Mouse (Mus musculus) heart, embryonic 16.5 days (tissue): ENCODE measurements around the gene Smad5. TPM values are rescaled to one million over a fixed set of nuclear protein-coding genes. Genes with fewer than 3 reads are reported as not detected.
A peak's percentile ranks its signal among the peaks of the same experiment; 100 is the strongest.

Experiments used
- ATAC-seq: fragments of 200-750 bp; cut with Nextera tagmentation; replicated peaks from 2 replicates; pipeline ENCODE4 v1.8.0; 2017; ENCODE audit warnings: moderate number of reproducible peaks; ENCODE audit not compliant: insufficient read depth, low FRiP score; ENCODE audit errors: extremely low read depth
- H3K27ac ChIP-seq: fragments of 300-500 bp; sonication (generic); 2 replicates; pipeline ENCODE4 v1.5.1; 2014; ENCODE audit warnings: mild to moderate bottlenecking, low read length, control low read depth, moderate library complexity
- H3K27me3 ChIP-seq: fragments of 300-500 bp; sonication (generic); 2 replicates; pipeline ENCODE4 v1.6.1; 2014; ENCODE audit warnings: low read length, mixed read lengths; ENCODE audit not compliant: control insufficient read depth, insufficient read depth
- H3K36me3 ChIP-seq: fragments of 300-500 bp; sonication (generic); 2 replicates; pipeline ENCODE4 v1.6.1; 2014; ENCODE audit not compliant: control insufficient read depth, insufficient read depth
- H3K4me1 ChIP-seq: fragments of 300-500 bp; sonication (generic); 2 replicates; pipeline ENCODE4 v1.6.1; 2014; ENCODE audit warnings: low read length, mixed read lengths; ENCODE audit not compliant: control insufficient read depth, insufficient read depth
- H3K4me2 ChIP-seq: fragments of 300-500 bp; sonication (generic); 2 replicates; pipeline ENCODE4 v1.6.1; 2014; ENCODE audit warnings: low read depth, mild to moderate bottlenecking, control low read depth, low read length
- H3K4me3 ChIP-seq: fragments of 300-500 bp; sonication (generic); 2 replicates; pipeline ENCODE4 v1.5.1; 2014; ENCODE audit warnings: mild to moderate bottlenecking, control low read depth, low read length
- H3K9ac ChIP-seq: fragments of 300-500 bp; sonication (generic); 2 replicates; pipeline ENCODE4 v1.6.1; 2014; ENCODE audit warnings: low read length, control low read depth
- H3K9me3 ChIP-seq: fragments of 300-500 bp; sonication (generic); replicated peaks from 2 replicates; pipeline ENCODE4 v1.6.1; 2016; ENCODE audit warnings: low read length; ENCODE audit not compliant: control insufficient read depth
- WGBS: fragments of 180-500 bp; shearing (Covaris S2); extraction: QIAGEN DNeasy Blood & Tissue Kit; methylation state at CpG from one replicate; pipeline ENCODE4 v1.1.7; 2014; 5-methylcytosine and 5-hydroxymethylcytosine counted together
- polyA plus RNA-seq: library from polyadenylated mRNA; unstranded; fragments of >200 nt; fragmentation: Nextera tagmentation; extraction: Ambion mirVana; gene quantifications from 2 replicates; pipeline ENCODE4 v1.2.1, GENCODE M21; 2015

The Smad5 gene
- polyA plus RNA-seq, 1 experiment from 2014 or later, result 16.7 TPM

DNA sequence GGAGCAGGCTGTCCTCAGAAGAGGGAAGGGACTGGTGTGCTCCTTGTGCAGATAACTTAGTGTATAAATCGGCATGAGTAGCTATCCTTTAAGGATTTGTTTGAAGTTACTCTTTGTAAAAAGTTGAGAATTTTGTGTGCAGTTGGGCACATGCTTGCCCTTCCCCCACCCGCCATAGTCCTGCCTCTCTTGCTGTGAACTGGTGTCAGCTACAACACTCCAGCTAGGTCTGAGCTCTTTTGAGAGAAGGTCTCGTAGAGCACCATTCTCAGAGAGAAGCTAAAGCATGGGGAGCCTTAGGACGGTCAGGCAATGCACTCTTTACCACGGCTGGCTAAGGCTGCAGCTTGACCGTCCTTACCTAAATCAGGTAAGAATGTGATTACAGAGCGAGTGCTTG is 38.9 kb downstream of the Smad5 start:
- Histone ChIP-seq H3K4me2 (no peak overlapping the region), H3K36me3 (peaks cover 19% of the 10 kb centered on the region), H3K4me3 (no peak overlapping the region), H3K9ac (no peak overlapping the region), H3K27ac (no peak overlapping the region), H3K9me3 (no peaks in the 10 kb centered on the region), H3K4me1 (no peaks in the 10 kb centered on the region), H3K27me3 (no peaks in the 10 kb centered on the region)
- WGBS, result 87% methylated on average over 7 of the region's 7 CpGs
- no peak for ATAC-seq

DNA sequence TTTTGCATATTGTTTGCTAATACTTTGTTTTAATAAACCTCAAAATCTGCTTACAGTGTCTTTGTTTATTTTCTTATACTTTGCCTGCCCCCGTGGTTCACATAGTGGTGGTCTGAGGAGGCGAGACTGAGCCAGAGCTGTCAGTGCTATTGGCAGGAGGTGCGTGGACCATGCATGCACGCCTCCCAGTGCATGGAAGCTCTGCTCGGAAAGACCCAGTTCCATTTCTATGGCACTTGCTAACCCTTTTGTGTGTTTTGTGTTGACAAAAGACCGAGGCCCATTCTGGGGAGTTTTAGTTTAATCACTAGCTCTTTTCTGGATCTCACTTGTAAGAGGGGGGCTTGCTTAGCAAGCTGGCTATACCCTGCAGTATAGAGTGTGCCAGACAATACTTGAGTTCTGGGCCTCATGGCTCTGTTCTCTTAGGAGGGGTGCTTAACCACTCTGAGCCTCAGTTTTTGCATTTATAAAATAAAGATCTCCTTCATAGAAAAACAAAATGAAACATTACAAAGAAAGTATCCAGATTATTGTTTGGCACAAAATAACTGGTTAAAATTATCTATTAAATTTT is 39.6 kb downstream of the Smad5 start:
- Histone ChIP-seq H3K9me3 (no peaks in the 10 kb centered on the region), H3K4me1 (no peaks in the 10 kb centered on the region), H3K27me3 (no peaks in the 10 kb centered on the region), H3K4me3 (no peak overlapping the region), H3K4me2 (no peak overlapping the region), H3K27ac (no peak overlapping the region), H3K36me3 (peaks cover 16% of the 10 kb centered on the region), H3K9ac (no peak overlapping the region)
- ATAC-seq, result no peak
- 83% methylated on average over 6 of the region's 6 CpGs for WGBS

DNA sequence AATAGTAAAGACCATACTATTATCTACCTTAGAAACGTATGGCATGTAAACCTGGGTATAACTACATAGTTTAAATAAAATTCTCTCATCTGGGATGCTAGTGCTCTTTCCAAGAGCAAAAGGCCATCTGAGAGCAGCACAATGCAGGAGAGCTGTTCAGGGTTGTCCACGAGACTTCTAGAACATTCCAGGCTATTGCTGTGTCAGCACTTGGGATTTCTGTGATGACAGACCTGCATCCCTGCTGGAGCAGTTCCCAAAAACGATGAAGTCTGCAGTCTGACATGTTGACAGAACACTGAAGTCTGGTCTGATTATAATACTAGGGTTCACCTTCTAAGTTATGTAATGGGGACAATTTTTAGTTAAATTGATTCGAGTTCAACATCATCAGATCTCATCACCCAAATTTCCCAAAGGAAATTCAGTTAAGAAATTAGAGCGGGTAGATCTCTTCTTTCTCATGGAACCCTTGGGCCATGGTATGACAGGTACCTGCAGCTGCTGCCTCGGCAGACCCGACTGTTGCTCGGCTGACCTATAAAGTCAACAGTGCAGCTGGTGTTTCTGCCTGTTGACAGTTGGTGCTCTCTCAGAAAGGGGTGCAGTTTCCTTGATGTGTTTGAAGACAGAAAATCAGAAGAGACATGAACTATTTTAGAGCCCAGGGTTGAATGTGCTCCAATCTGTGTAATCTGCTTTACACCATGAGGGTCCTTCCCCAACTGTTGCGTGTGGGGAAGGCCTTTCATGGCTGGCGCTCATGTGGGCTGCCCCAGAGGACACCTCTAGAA is 44.1 kb downstream of the Smad5 start:
- WGBS, result 65% methylated on average over 10 of the region's 10 CpGs

DNA sequence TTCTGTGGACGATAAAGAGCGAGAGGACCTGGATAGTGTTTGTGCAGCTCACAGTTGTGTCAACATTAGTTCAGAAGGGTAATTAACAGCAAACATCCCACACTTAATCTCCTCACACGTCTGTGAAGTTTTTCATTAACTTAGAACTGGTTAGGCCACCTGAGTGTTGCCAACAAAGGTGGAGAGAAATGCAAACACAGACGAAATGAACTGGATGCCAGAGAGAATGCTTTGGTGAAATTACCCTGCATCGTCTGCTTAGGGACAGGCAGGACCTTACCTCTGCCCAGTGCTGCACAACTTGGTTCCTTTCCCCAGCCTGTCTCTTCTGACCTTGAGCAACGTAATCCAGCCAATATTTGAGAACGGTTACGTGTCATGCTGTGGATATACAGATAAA is 44.7 kb downstream of the Smad5 start:
- 52% methylated on average over 8 of the region's 8 CpGs for WGBS
- no peaks in the 10 kb centered on the region for H3K9me3 ChIP-seq
- H3K4me3 ChIP-seq, result no peak overlapping the region
- H3K4me1 ChIP-seq, result peaks cover under 1% of the 10 kb centered on the region; the same call in 1 of the 2 replicates
- peaks cover 22% of the 10 kb centered on the region for H3K27me3 ChIP-seq
- ATAC-seq, result no peak
- H3K36me3 ChIP-seq, result no peaks in the 10 kb centered on the region
- no peak overlapping the region for H3K4me2 ChIP-seq
- no peak overlapping the region for H3K9ac ChIP-seq
- H3K27ac ChIP-seq, result no peak overlapping the region

More for the DNA sequence above, 44.1 kb downstream of the Smad5 start:
- Histone ChIP-seq H3K27ac (no peak overlapping the region), H3K4me3 (no peak overlapping the region), H3K4me2 (no peak overlapping the region), H3K27me3 (peaks cover 16% of the 10 kb centered on the region), H3K4me1 (no peaks in the 10 kb centered on the region), H3K36me3 (no peaks in the 10 kb centered on the region), H3K9ac (no peak overlapping the region), H3K9me3 (no peaks in the 10 kb centered on the region)
- no peak for ATAC-seq

DNA sequence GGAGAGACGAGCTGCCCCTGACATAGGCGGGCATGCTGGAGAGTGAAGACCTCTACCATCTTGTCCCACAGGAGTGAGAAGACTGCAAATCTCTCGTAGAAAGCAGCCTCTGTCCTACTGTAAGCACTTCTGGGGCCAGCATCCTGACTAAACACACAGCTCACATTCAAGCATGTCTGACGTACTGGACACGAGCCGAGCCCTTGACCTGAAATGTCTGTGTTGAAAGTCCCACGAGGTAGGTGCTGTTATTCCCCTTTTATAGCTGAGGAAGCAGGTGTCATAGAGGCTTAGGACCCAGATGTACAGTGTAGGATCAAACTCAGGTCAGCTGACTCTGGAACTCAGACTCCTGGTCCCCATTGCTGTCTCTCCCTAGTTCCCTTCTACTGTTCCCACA is 46.6 kb downstream of the Smad5 start:
- Histone ChIP-seq H3K27ac (no peak overlapping the region), H3K27me3 (peaks cover 38% of the 10 kb centered on the region), H3K36me3 (no peaks in the 10 kb centered on the region), H3K4me3 (no peak overlapping the region), H3K9ac (no peak overlapping the region), H3K4me1 (peaks cover 8% of the 10 kb centered on the region; the same call in 1 of the 2 replicates), H3K4me2 (no peak overlapping the region), H3K9me3 (no peaks in the 10 kb centered on the region)
- ATAC-seq, result no peak
- 84% methylated on average over 7 of the region's 7 CpGs for WGBS

DNA sequence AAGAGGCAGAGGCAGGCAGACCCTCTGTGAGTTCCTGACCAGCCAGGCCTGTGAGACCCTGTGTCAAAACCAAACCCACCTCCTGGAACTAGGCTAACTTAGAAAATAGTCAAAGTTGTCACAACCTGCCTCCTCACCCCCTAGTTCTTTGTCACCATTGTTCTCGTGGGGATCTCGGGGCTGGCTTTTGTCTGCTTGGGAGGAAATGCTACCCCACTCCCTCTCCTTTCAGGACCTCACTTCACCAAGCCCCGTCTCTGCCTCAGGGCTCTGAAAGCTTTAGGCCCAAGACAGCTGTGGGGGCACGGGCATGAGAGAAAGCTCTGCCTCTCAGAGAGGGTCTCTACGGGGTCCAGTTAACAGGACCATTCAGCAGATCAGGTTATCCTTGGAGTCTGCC is 49.0 kb downstream of the Smad5 start:
- no peak overlapping the region for H3K9ac ChIP-seq
- peaks cover 9% of the 10 kb centered on the region; the same call in 1 of the 2 replicates for H3K4me1 ChIP-seq
- H3K27ac ChIP-seq, result no peak overlapping the region
- H3K9me3 ChIP-seq, result no peaks in the 10 kb centered on the region
- no peak for ATAC-seq
- no peak overlapping the region for H3K4me2 ChIP-seq
- no peaks in the 10 kb centered on the region for H3K36me3 ChIP-seq
- H3K4me3 ChIP-seq, result no peak overlapping the region
- WGBS, result 53% methylated on average over 5 of the region's 5 CpGs
- H3K27me3 ChIP-seq, result peaks cover 50% of the 10 kb centered on the region

DNA sequence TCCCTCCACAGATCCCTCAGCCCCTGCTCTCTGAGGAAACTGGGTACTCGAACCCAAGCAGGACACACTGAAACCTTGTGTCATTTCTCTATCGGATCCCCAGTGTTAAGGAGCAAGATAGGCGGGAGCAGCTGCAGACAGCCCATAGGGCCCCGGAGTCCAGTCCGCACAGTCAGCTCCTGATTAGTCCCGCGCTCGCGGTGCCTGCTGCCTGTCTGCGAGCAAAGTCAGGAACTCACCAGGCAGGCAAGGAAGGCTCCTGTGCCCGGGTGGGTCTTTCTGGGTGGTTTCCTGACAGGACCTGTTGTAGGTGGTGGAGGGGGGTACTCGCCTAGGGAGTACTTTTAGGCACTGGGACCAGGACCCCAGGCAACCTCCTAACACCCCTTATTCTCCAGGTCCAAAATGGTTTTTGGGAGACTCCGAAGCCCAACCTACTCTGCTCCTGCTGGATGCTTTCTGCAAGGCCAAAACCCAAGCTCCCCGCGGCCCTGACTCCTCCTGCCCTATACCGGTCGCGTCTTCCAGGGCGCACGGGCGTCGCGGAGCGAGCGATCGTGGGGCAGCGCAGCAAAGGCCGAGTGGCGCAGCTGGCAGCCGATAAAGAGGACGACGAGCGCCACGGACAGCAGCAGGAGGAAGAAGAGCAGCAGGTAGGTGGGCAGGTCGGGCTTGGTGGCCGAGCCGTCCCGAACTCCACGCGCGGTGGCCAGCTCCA is 49.8 kb downstream of the Smad5 start:
- no peak for ATAC-seq
- H3K4me3 ChIP-seq, result peak overlapping the region; percentile 52
- 3% methylated on average over 41 of the region's 41 CpGs for WGBS
- H3K9me3 ChIP-seq, result no peaks in the 10 kb centered on the region
- H3K27me3 ChIP-seq, result peaks cover 50% of the 10 kb centered on the region
- H3K27ac ChIP-seq, result no peak overlapping the region
- H3K4me1 ChIP-seq, result peaks cover 9% of the 10 kb centered on the region; the same call in 1 of the 2 replicates
- H3K36me3 ChIP-seq, result no peaks in the 10 kb centered on the region
- peak overlapping the region; percentile 30 for H3K9ac ChIP-seq
- H3K4me2 ChIP-seq, result peak overlapping the region; percentile 79

DNA sequence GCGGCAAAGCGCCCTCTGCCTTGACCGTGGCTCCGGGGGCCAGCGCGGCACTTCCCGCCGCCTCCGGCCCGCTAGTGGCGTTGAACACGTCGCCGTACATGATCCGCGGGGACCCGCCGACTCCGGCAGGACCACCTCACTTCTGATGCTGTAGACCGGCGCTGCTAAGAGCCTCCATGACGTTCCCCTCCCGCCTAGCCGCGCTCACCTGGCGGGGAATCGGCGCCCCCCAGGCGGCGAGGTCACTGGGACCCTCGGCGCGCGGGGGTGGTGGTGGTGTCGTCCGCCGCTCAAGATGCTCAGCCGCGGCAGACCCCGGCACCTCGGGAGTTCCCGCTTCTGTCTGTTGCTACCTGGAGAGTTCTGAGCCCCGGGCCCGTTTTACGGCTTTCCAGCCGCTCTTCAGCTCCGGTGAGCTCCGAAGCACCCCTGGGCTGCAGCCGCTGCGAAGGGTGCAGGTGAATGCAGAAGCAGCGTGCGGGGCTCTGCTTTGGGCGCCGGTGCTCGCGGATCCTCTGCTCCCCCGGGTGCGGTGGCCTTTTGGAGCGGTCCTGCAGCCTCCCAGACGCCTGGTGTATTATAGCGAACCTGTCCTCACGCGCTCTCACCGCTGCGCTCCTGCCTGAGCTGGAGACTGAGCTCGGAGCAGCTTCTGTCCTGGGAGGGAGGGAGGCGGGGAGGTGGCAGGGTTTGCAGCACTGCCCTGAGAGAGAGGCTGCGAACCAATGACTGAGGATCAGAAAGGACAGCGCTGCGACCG is 50.6 kb downstream of the Smad5 start, which contains the start of gene Gm45623:
Gene Gm45623 (minus strand): TSS at position 636 of the 760 bp plus-strand sequence.
- no peak for ATAC-seq
- Histone ChIP-seq H3K9me3 (no peaks in the 10 kb centered on the region), H3K9ac (peak within 1 kb of the TSS; percentile 30), H3K4me1 (peaks cover 9% of the 10 kb centered on the region; the same call in 1 of the 2 replicates), H3K4me2 (peak within 1 kb of the TSS; percentile 79), H3K36me3 (no peaks in the 10 kb centered on the region), H3K27ac (no peak within 1 kb of the TSS), H3K27me3 (peaks cover 50% of the 10 kb centered on the region), H3K4me3 (peak within 1 kb of the TSS; percentile 52)
- WGBS, result 2% methylated on average over 67 of the region's 71 CpGs
